ENCODE assay signal across 16 mouse cellular contexts in the genomic region with DNA sequence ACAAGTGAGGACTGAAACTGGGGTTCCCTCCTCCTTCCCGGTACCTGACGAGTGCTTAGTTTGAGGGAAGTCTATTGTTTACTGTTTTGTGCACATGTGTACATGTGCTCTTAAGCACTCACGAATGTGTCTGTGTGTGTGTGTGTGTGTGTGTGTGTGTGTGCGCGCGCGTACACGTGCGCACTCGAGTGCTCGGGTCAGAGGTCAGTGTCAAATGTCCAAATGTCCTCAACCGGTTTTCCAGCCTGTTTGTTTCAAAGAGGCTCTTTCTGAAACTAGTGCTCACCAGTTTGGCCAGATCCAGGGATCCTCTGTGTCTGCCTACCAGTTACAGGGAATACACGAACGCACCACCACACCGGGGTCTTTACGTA. TPM values are rescaled to one million over a fixed set of nuclear protein-coding genes. Genes with fewer than 3 reads are reported as not detected.
DNase-seq lines count a peak whose midpoint lies in the region; ATAC-seq and TF ChIP-seq lines count a peak whose summit lies in the region.
"Had no signal": no experiment of that assay in that cellular context is flagged by ENCODE, and none has a peak within 500 bp of the region (broad histone marks: within the 10 kb centered on the region; RNA-seq: fewer than 3 reads in every experiment).

No protein-coding gene starts in this region.

- ATAC-seq in heart, embryonic 11.5 days (replicated peaks; ENCODE audit: insufficient number of reproducible peaks, low FRiP score, low TSS enrichment): no peak
- no peak for ATAC-seq in hindbrain, embryonic 13.5 days (ENCODE audit: low FRiP score)
- ATAC-seq in hindbrain, embryonic 14.5 days (ENCODE audit: low FRiP score): no peak
- ATAC-seq in liver, postnatal 0 days: peak; percentile 55
- no peak for ATAC-seq in liver, embryonic 12.5 days
- ATAC-seq in limb, embryonic 15.5 days (ENCODE audit: insufficient number of reproducible peaks, low FRiP score, low TSS enrichment, low read depth): no peak
- ATAC-seq in midbrain, embryonic 15.5 days (replicated peaks): no peak
- ATAC-seq: inflammation-experienced regulatory T-cells, adult 6 months had no signal

- H3K4me3 ChIP-seq in heart, embryonic 11.5 days (ENCODE audit: low read depth, low read length): no peak overlapping the region
- no peak overlapping the region for H3K4me3 ChIP-seq in hindbrain, embryonic 13.5 days
- no peak overlapping the region for H3K4me3 ChIP-seq in hindbrain, embryonic 14.5 days (replicated peaks; ENCODE audit: low read length)
- H3K4me3 ChIP-seq in liver, postnatal 0 days (ENCODE audit: low read depth, low read length): no peak overlapping the region
- H3K4me3 ChIP-seq in liver, embryonic 12.5 days: no peak overlapping the region
- H3K4me3 ChIP-seq in limb, embryonic 15.5 days: no peak overlapping the region
- no peak overlapping the region for H3K4me3 ChIP-seq in midbrain, embryonic 15.5 days
- H3K4me3 ChIP-seq: neural tube, embryonic 12.5 days had no signal

- peaks cover 49% of the 10 kb centered on the region for H3K4me1 ChIP-seq in heart, embryonic 11.5 days (ENCODE audit: control insufficient read depth, insufficient read depth, low read length)
- H3K4me1 ChIP-seq in hindbrain, embryonic 13.5 days (replicated peaks): peaks cover 32% of the 10 kb centered on the region
- peaks cover 13% of the 10 kb centered on the region; the same call in 1 of the 2 replicates for H3K4me1 ChIP-seq in hindbrain, embryonic 14.5 days (replicated peaks; ENCODE audit: control insufficient read depth, insufficient read depth, low read length)
- H3K4me1 ChIP-seq in liver, postnatal 0 days (ENCODE audit: insufficient read depth): peaks cover 32% of the 10 kb centered on the region
- peaks cover 56% of the 10 kb centered on the region for H3K4me1 ChIP-seq in liver, embryonic 12.5 days
- peaks cover 68% of the 10 kb centered on the region for H3K4me1 ChIP-seq in limb, embryonic 15.5 days
- H3K4me1 ChIP-seq in midbrain, embryonic 15.5 days: 0 out of 2 replicates have a peak, but pooled peaks cover 3% of the 10 kb centered on the region

- TF ChIP-seq CTCF in liver, postnatal 0 days (IDR thresholded peaks at IDR 0.05; ENCODE audit: low read depth): no peak

- H3K4me2 ChIP-seq in heart, embryonic 11.5 days: no peak overlapping the region; the same call in 1 of the 2 replicates
- no peak overlapping the region for H3K4me2 ChIP-seq in hindbrain, embryonic 13.5 days
- no peak overlapping the region for H3K4me2 ChIP-seq in hindbrain, embryonic 14.5 days (replicated peaks)
- no peak overlapping the region for H3K4me2 ChIP-seq in liver, postnatal 0 days (ENCODE audit: low read depth, low read length)
- no peak overlapping the region for H3K4me2 ChIP-seq in liver, embryonic 12.5 days
- no peak overlapping the region for H3K4me2 ChIP-seq in limb, embryonic 15.5 days
- H3K4me2 ChIP-seq in midbrain, embryonic 15.5 days: no peak overlapping the region
- H3K4me2 ChIP-seq: neural tube, embryonic 12.5 days had no signal

- H3K36me3 ChIP-seq in heart, embryonic 11.5 days (ENCODE audit: control insufficient read depth, insufficient read depth, low read length): no peaks in the 10 kb centered on the region; the same call in 1 of the 2 replicates
- H3K36me3 ChIP-seq in hindbrain, embryonic 13.5 days: no peaks in the 10 kb centered on the region
- no peaks in the 10 kb centered on the region for H3K36me3 ChIP-seq in hindbrain, embryonic 14.5 days (replicated peaks; ENCODE audit: control insufficient read depth, insufficient read depth)
- H3K36me3 ChIP-seq in liver, postnatal 0 days (replicated peaks; ENCODE audit: insufficient read depth, low read length): no peaks in the 10 kb centered on the region
- peaks cover 8% of the 10 kb centered on the region; the same call in 1 of the 2 replicates for H3K36me3 ChIP-seq in liver, embryonic 12.5 days
- H3K36me3 ChIP-seq in limb, embryonic 15.5 days: no peaks in the 10 kb centered on the region
- H3K36me3 ChIP-seq in midbrain, embryonic 15.5 days (replicated peaks): no peaks in the 10 kb centered on the region
- H3K36me3 ChIP-seq: neural tube, embryonic 12.5 days had no signal

- no peak for DNase-seq in heart, adult 9 months (ENCODE audit: low spot score in 2 of 2)
- no peak for DNase-seq in hindbrain, embryonic 14.5 days (ENCODE audit: low spot score)
- no peak for DNase-seq in liver, postnatal 0 days
- DNase-seq: adrenal gland, adult 8-10 months; cerebellum, postnatal 25 days; gastrocnemius, postnatal 10 days; heart, postnatal 36 days; kidney, postnatal 10 days had no signal

- WGBS in heart, embryonic 11.5 days (ENCODE audit: insufficient replicate concordance): 82% methylated on average over 16 of the region's 16 CpGs
- 86% methylated on average over 16 of the region's 16 CpGs for WGBS in hindbrain, embryonic 13.5 days
- WGBS in hindbrain, embryonic 14.5 days: 87% methylated on average over 16 of the region's 16 CpGs
- WGBS in liver, postnatal 0 days (ENCODE audit: insufficient replicate concordance): 71% methylated on average over 16 of the region's 16 CpGs
- WGBS in liver, embryonic 12.5 days (ENCODE audit: insufficient replicate concordance): 93% methylated on average over 16 of the region's 16 CpGs
- 83% methylated on average over 16 of the region's 16 CpGs for WGBS in limb, embryonic 15.5 days
- 90% methylated on average over 16 of the region's 16 CpGs for WGBS in midbrain, embryonic 15.5 days

- no peak for TF ChIP-seq EP300 in liver, postnatal 0 days (IDR thresholded peaks at IDR 0.05; ENCODE audit: low read depth)

- no peak overlapping the region for H3K27ac ChIP-seq in heart, embryonic 11.5 days (ENCODE audit: low read depth, low read length)
- peak overlapping the region; percentile 23; the same call in 1 of the 2 replicates for H3K27ac ChIP-seq in hindbrain, embryonic 13.5 days
- H3K27ac ChIP-seq in hindbrain, embryonic 14.5 days: no peak overlapping the region
- no peak overlapping the region for H3K27ac ChIP-seq in liver, postnatal 0 days (ENCODE audit: low read depth)
- no peak overlapping the region for H3K27ac ChIP-seq in liver, embryonic 12.5 days
- peak overlapping the region; percentile 33; the same call in 1 of the 2 replicates for H3K27ac ChIP-seq in limb, embryonic 15.5 days
- H3K27ac ChIP-seq in midbrain, embryonic 15.5 days: no peak overlapping the region
- H3K27ac ChIP-seq: liver, embryonic 14.5 days; neural tube, embryonic 12.5 days had no signal

- H3K9ac ChIP-seq in heart, embryonic 11.5 days (ENCODE audit: low read depth, low read length): 0 out of 2 replicates have a peak overlapping the region, but pooled peaks have one; percentile 24
- H3K9ac ChIP-seq in hindbrain, embryonic 13.5 days: no peak overlapping the region
- H3K9ac ChIP-seq in hindbrain, embryonic 14.5 days: no peak overlapping the region
- H3K9ac ChIP-seq in liver, postnatal 0 days (replicated peaks): no peak overlapping the region
- no peak overlapping the region for H3K9ac ChIP-seq in liver, embryonic 12.5 days
- H3K9ac ChIP-seq in limb, embryonic 15.5 days: no peak overlapping the region
- no peak overlapping the region for H3K9ac ChIP-seq in midbrain, embryonic 15.5 days
- H3K9ac ChIP-seq: liver, embryonic 14.5 days; neural tube, embryonic 12.5 days had no signal

- no peaks in the 10 kb centered on the region for H3K9me3 ChIP-seq in heart, embryonic 11.5 days (replicated peaks; ENCODE audit: control insufficient read depth, low read length)
- no peaks in the 10 kb centered on the region for H3K9me3 ChIP-seq in hindbrain, embryonic 13.5 days
- H3K9me3 ChIP-seq in hindbrain, embryonic 14.5 days (ENCODE audit: control insufficient read depth, low read length): no peaks in the 10 kb centered on the region
- H3K9me3 ChIP-seq in liver, postnatal 0 days (ENCODE audit: low read length): no peaks in the 10 kb centered on the region
- no peaks in the 10 kb centered on the region for H3K9me3 ChIP-seq in liver, embryonic 12.5 days (replicated peaks)
- no peaks in the 10 kb centered on the region for H3K9me3 ChIP-seq in limb, embryonic 15.5 days
- H3K9me3 ChIP-seq in midbrain, embryonic 15.5 days: no peaks in the 10 kb centered on the region
- H3K9me3 ChIP-seq: neural tube, embryonic 12.5 days had no signal

- no peaks in the 10 kb centered on the region for H3K27me3 ChIP-seq in heart, embryonic 11.5 days (ENCODE audit: control insufficient read depth, insufficient read depth, low read length)
- H3K27me3 ChIP-seq in hindbrain, embryonic 13.5 days: no peaks in the 10 kb centered on the region
- H3K27me3 ChIP-seq in hindbrain, embryonic 14.5 days (ENCODE audit: control insufficient read depth, insufficient read depth, low read length): no peaks in the 10 kb centered on the region
- no peaks in the 10 kb centered on the region for H3K27me3 ChIP-seq in liver, postnatal 0 days (ENCODE audit: insufficient read depth, low read length)
- no peaks in the 10 kb centered on the region for H3K27me3 ChIP-seq in liver, embryonic 12.5 days (replicated peaks)
- no peaks in the 10 kb centered on the region for H3K27me3 ChIP-seq in limb, embryonic 15.5 days
- no peaks in the 10 kb centered on the region for H3K27me3 ChIP-seq in midbrain, embryonic 15.5 days (replicated peaks)
- H3K27me3 ChIP-seq: neural tube, embryonic 12.5 days had no signal

RNA-seq across cellular contexts. Expression of a gene that starts 47.9 kb away (rescaled TPM):
- 12.3 and 13.5 TPM in 2 replicates for polyA plus RNA-seq in heart, embryonic 11.5 days (2014; fragmentation: Nextera tagmentation; extraction: Ambion mirVana)
- polyA plus RNA-seq in hindbrain, embryonic 13.5 days (2015; fragmentation: Nextera tagmentation; extraction: Ambion mirVana): 4.2 TPM in 2 replicates
- polyA plus RNA-seq in hindbrain, embryonic 14.5 days (2014; fragmentation: Nextera tagmentation; extraction: Ambion mirVana): 3.1 and 4.4 TPM in 2 replicates
- 8.3 and 9.3 TPM in 2 replicates for polyA plus RNA-seq in liver, postnatal 0 days (2015; fragmentation: Nextera tagmentation; extraction: Ambion mirVana)
- polyA plus RNA-seq in liver, embryonic 12.5 days (2016; fragmentation: Nextera tagmentation; extraction: Ambion mirVana): 12.1 and 12.7 TPM in 2 replicates
- 19.0 and 19.7 TPM in 2 replicates for polyA plus RNA-seq in limb, embryonic 15.5 days (2015; fragmentation: Nextera tagmentation; extraction: Ambion mirVana)
- polyA plus RNA-seq in midbrain, embryonic 15.5 days (2015; fragmentation: Nextera tagmentation; extraction: Ambion mirVana): 3.0 and 3.6 TPM in 2 replicates

Comparison
In these comparisons a context has a peak if more than half of its experiments do, and no peak if none do; other contexts are left out.
1. H3K27ac ChIP-seq: peak in hindbrain, embryonic 13.5 days (single experiment) and limb, embryonic 15.5 days (single experiment); none in heart, embryonic 11.5 days (single experiment), hindbrain, embryonic 14.5 days (single experiment), liver, postnatal 0 days (single experiment), liver, embryonic 12.5 days (single experiment) and midbrain, embryonic 15.5 days (single experiment).